Mouse (Mus musculus) intestine, embryonic 14.5 days (tissue): ENCODE measurements around the gene Sez6. TPM values are rescaled to one million over a fixed set of nuclear protein-coding genes. Genes with fewer than 3 reads are reported as not detected.

Experiments
- polyA plus RNA-seq: library from polyadenylated mRNA; unstranded; fragments of >200 nt; fragmentation: Nextera tagmentation; extraction: Ambion mirVana; gene quantifications from 2 replicates; pipeline ENCODE4 v1.2.1, GENCODE M21; 2014

Gene Sez6
- polyA plus RNA-seq, 1 experiment from 2014 or later = 1.4 TPM

Other genes with a start within 250 kb of the Sez6 start
- 6.4 and 6.7 TPM in 2 replicates for gene Nufip2, start 244.6 kb upstream of the Sez6 start, polyA plus RNA-seq
- 0.26 TPM in 1 of 2 replicates, not detected in the other for gene Cryba1, start 205.5 kb upstream of the Sez6 start, polyA plus RNA-seq
- gene Myo18a, start 167.6 kb upstream of the Sez6 start, polyA plus RNA-seq = 21.1 and 24.9 TPM in 2 replicates
- 1.0 and 1.3 TPM in 2 replicates for gene Gm10277, start 143.1 kb upstream of the Sez6 start, polyA plus RNA-seq
- 8.3 and 9.2 TPM in 2 replicates for gene Pipox, start 36.7 kb upstream of the Sez6 start, polyA plus RNA-seq
- 16.5 and 19.6 TPM in 2 replicates for gene Phf12, start 52.0 kb downstream of the Sez6 start, polyA plus RNA-seq
- gene Dhrs13, start 101.5 kb downstream of the Sez6 start, polyA plus RNA-seq = 23.0 and 24.6 TPM in 2 replicates
- 46.9 and 51.6 TPM in 2 replicates for gene Flot2, start 107.1 kb downstream of the Sez6 start, polyA plus RNA-seq
- 32.4 and 38.0 TPM in 2 replicates for gene Eral1, start 149.6 kb downstream of the Sez6 start, polyA plus RNA-seq
- 13.4 and 17.8 TPM in 2 replicates for gene Fam222b, start 163.9 kb downstream of the Sez6 start, polyA plus RNA-seq
- gene Traf4, start 234.8 kb downstream of the Sez6 start, polyA plus RNA-seq = 61.7 and 65.3 TPM in 2 replicates
- 15.2 and 15.4 TPM in 2 replicates for gene Nek8, start 245.9 kb downstream of the Sez6 start, polyA plus RNA-seq
- gene Tlcd1, start 245.9 kb downstream of the Sez6 start, polyA plus RNA-seq = 37.5 and 38.8 TPM in 2 replicates